Mouse (Mus musculus): ENCODE data around the gene Troap. TPM values are rescaled to one million over a fixed set of nuclear protein-coding genes. Genes with fewer than 3 reads are reported as not detected.

Gene Troap
- total and polyA plus RNA-seq, 3 experiments, result 22.3 to 73.9 (median 58.2) TPM

DNA sequence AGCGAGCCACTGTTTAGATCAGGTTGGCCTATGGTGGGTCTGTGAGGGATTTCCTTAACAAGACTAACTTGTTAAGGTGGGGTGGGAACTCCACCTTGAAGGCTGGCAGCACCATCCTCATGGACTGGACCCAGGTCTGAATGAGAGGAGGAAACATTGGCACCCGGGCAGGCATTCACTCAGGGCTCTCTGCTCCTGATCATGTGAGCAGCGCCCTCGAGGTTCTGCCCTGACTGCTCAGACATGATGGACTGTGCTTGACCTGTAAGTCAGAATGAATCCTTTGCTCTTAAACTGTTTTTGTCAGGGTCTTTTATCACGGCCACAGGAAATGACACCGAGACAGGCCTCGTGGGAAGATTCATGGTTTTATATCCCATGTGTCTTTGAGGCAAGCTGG is 30.9 kb downstream of the Troap start:
- DNase-seq (ENCODE audit: low spot score), result no peak
- TF ChIP-seq GATA2 (IDR thresholded peaks at IDR 0.05; ENCODE audit: borderline replicate concordance, low read depth, low read length) (no peak), TAL1 (conservative IDR thresholded peaks at IDR 0.05; ENCODE audit: low read depth, low read length) (no peak), GATA1 (IDR thresholded peaks at IDR 0.05; ENCODE audit: borderline replicate concordance, low read length) (no peak)
- no peaks in the 10 kb centered on the region for H3K36me3 ChIP-seq (replicated peaks)
- H3K4me3 ChIP-seq (ENCODE audit: low read depth, low read length), result no peak overlapping the region
- H3K9me3 ChIP-seq (replicated peaks), result no peaks in the 10 kb centered on the region
- H3K27me3 ChIP-seq (ENCODE audit: insufficient read depth, low read length), result peaks cover 16% of the 10 kb centered on the region
- H3K4me1 ChIP-seq (ENCODE audit: insufficient read depth, low read depth, low read length), result no peaks in the 10 kb centered on the region
- no peak for ATAC-seq (ENCODE audit: extremely low read depth, insufficient number of reproducible peaks, low FRiP score, poor library complexity, severe bottlenecking)

DNA sequence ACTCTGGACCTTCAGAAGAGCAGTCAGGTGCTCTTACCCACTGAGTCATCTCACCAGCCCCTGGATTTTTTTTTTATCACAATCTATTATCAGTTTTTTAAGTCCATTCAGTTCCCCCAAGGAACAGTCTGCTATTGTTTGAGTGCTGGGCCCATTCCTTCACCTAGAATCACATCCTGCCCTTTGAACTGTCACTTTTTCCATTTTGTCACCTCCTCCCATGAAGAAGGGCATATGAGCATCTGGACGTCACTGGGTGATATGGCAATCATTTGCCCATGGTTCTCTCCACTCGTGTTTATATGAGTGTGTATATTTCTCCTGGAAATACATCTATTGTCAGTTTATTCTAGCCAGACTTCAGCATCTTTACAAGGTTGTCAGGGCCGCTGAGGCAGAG is 33.5 kb downstream of the Troap start:
- no peak for DNase-seq (ENCODE audit: low spot score)
- no peaks in the 10 kb centered on the region for H3K4me1 ChIP-seq (ENCODE audit: insufficient read depth, low read depth, low read length)
- TF ChIP-seq CTCF (IDR thresholded peaks at IDR 0.05; ENCODE audit: low read depth, low read length), result no peak
- TF ChIP-seq GATA2 (IDR thresholded peaks at IDR 0.05; ENCODE audit: borderline replicate concordance, low read depth, low read length), result no peak
- TF ChIP-seq GATA1 (IDR thresholded peaks at IDR 0.05; ENCODE audit: borderline replicate concordance, low read length), result no peak
- TF ChIP-seq TAL1 (conservative IDR thresholded peaks at IDR 0.05; ENCODE audit: low read depth, low read length), result no peak
- TF ChIP-seq POLR2AphosphoS5 (IDR thresholded peaks at IDR 0.05; ENCODE audit: insufficient replicate concordance, low read depth, low read length), result no peak

DNA sequence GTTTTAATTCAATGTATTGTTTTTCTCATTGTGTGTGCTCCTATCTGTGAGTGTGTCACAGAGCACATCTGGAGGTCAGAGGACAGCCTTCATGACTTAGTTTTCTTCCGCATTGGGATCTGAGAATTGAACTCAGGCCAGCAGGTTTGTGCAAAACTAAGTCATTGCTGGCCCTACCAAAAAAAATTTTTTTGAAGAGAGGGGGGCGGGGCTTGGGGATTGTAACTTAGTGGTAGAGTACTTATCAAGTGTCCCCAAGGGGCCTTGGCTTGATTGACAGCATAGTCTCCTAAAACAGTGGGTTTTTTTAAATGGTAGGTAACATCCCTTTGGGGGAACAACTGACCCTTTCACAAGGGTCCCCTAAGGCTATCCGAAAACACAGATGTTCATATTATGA is 36.8 kb downstream of the Troap start:
- Histone ChIP-seq H3K27me3 (ENCODE audit: insufficient read depth, low read length) (0 out of 2 replicates have a peak, but pooled peaks cover 2% of the 10 kb centered on the region), H3K4me1 (ENCODE audit: insufficient read depth, low read depth, low read length) (no peaks in the 10 kb centered on the region), H3K9me3 (replicated peaks) (no peaks in the 10 kb centered on the region), H3K36me3 (replicated peaks) (no peaks in the 10 kb centered on the region), H3K4me3 (ENCODE audit: low read depth, low read length) (no peak overlapping the region)
- DNase-seq (ENCODE audit: low spot score) (no peak), ATAC-seq (ENCODE audit: extremely low read depth, insufficient number of reproducible peaks, low FRiP score, poor library complexity, severe bottlenecking) (no peak)
- TF ChIP-seq GATA2 (IDR thresholded peaks at IDR 0.05; ENCODE audit: borderline replicate concordance, low read depth, low read length), result no peak
- TF ChIP-seq TAL1 (conservative IDR thresholded peaks at IDR 0.05; ENCODE audit: low read depth, low read length), result no peak
- no peak for TF ChIP-seq CTCF (IDR thresholded peaks at IDR 0.05; ENCODE audit: low read depth, low read length)
- no peak for TF ChIP-seq POLR2AphosphoS5 (IDR thresholded peaks at IDR 0.05; ENCODE audit: insufficient replicate concordance, low read depth, low read length)
- no peak for TF ChIP-seq GATA1 (IDR thresholded peaks at IDR 0.05; ENCODE audit: borderline replicate concordance, low read length)

More for the DNA sequence above, 33.5 kb downstream of the Troap start:
- Histone ChIP-seq H3K4me3 (ENCODE audit: low read depth, low read length) (no peak overlapping the region), H3K36me3 (replicated peaks) (no peaks in the 10 kb centered on the region), H3K27me3 (ENCODE audit: insufficient read depth, low read length) (peaks cover 7% of the 10 kb centered on the region), H3K9me3 (replicated peaks) (no peaks in the 10 kb centered on the region)
- ATAC-seq (ENCODE audit: extremely low read depth, insufficient number of reproducible peaks, low FRiP score, poor library complexity, severe bottlenecking), result no peak

DNA sequence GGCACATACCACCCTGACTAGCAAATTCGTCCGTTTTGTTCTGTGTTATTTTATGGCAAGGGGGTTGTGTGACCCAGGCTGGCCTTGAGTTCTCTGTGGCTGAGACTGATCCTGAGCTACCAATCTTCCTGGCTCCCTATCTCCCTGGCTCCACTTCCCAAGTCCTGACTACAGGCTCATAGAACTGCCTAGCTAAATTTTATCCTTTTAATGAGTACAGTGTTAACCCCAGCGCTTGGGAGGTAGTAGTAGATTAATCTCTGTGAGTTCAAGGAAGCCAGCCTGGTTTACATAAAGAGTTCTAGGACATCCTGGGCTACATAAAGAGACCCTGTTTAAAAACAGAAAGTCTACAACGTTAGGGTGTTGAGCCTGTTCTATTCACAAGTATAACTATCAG is 37.4 kb downstream of the Troap start:
- Histone ChIP-seq H3K4me1 (ENCODE audit: insufficient read depth, low read depth, low read length) (no peaks in the 10 kb centered on the region), H3K27me3 (ENCODE audit: insufficient read depth, low read length) (0 out of 2 replicates have a peak, but pooled peaks cover 2% of the 10 kb centered on the region), H3K4me3 (ENCODE audit: low read depth, low read length) (no peak overlapping the region), H3K9me3 (replicated peaks) (no peaks in the 10 kb centered on the region), H3K36me3 (replicated peaks) (no peaks in the 10 kb centered on the region)
- TF ChIP-seq GATA2 (IDR thresholded peaks at IDR 0.05; ENCODE audit: borderline replicate concordance, low read depth, low read length), result no peak
- TF ChIP-seq POLR2AphosphoS5 (IDR thresholded peaks at IDR 0.05; ENCODE audit: insufficient replicate concordance, low read depth, low read length), result no peak
- TF ChIP-seq GATA1 (IDR thresholded peaks at IDR 0.05; ENCODE audit: borderline replicate concordance, low read length), result no peak
- TF ChIP-seq TAL1 (conservative IDR thresholded peaks at IDR 0.05; ENCODE audit: low read depth, low read length), result no peak
- TF ChIP-seq CTCF (IDR thresholded peaks at IDR 0.05; ENCODE audit: low read depth, low read length), result no peak
- no peak for ATAC-seq (ENCODE audit: extremely low read depth, insufficient number of reproducible peaks, low FRiP score, poor library complexity, severe bottlenecking)
- DNase-seq (ENCODE audit: low spot score), result no peak

DNA sequence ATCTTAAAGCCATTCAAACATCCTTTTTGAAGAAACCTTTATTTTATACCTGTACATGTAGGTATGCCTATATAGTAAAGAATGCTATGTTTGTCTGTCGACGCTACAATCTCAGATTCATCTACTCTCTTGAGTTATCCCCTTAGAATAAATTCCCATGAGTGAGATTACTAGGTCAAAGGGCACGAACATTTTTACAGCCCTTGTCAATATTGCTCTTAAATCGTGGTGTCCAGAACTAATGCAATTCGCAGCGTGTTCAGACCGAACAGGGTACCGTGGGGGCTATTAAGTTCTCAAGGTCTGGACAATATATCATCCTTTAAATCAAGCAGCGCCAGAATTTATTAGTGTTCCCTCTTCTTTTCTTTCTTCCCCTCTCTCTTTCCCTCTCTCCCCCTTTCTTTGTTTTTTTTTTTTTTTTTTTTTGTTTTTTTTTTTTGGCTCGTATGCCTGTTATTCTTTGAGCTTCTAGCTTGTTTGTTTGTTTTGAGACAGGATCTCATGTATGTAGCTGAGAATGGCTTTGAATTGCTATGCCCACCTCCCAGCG is 38.5 kb downstream of the Troap start:
- ATAC-seq (ENCODE audit: extremely low read depth, insufficient number of reproducible peaks, low FRiP score, poor library complexity, severe bottlenecking) (no peak), DNase-seq (ENCODE audit: low spot score) (no peak)
- Histone ChIP-seq H3K9me3 (replicated peaks) (no peaks in the 10 kb centered on the region), H3K4me1 (ENCODE audit: insufficient read depth, low read depth, low read length) (no peaks in the 10 kb centered on the region), H3K27me3 (ENCODE audit: insufficient read depth, low read length) (no peaks in the 10 kb centered on the region), H3K36me3 (replicated peaks) (no peaks in the 10 kb centered on the region), H3K4me3 (ENCODE audit: low read depth, low read length) (no peak overlapping the region)
- no peak for TF ChIP-seq TAL1 (conservative IDR thresholded peaks at IDR 0.05; ENCODE audit: low read depth, low read length)
- no peak for TF ChIP-seq CTCF (IDR thresholded peaks at IDR 0.05; ENCODE audit: low read depth, low read length)
- TF ChIP-seq GATA1 (IDR thresholded peaks at IDR 0.05; ENCODE audit: borderline replicate concordance, low read length), result no peak
- TF ChIP-seq POLR2AphosphoS5 (IDR thresholded peaks at IDR 0.05; ENCODE audit: insufficient replicate concordance, low read depth, low read length), result no peak

DNA sequence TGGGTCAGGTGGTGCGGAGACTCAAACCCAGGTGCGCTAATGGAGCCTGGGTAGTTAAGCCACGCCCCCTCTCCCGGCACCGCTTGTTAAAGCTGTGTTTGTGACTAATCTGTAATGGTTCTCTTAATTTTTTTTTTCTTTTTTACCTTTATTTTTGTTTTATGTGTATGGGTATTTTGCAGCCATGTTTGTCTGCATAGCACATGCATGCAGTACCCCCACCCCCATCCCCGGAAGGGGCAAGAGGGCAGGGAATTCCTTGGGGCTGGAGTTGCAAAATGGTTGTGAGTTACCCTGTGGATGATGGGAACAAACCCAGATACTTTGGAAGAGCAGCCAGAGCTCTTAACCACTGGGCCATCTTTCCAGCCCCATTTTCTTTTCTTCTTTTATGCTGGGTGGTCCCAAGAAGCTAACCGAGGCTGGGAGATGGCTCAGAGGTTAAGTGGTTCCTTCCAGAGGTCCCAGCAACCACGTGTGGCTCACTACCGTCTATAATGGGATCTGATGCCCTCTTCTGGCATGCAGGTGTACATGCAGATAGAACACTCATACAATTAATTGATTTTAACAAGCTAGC is 39.1 kb downstream of the Troap start:
- H3K4me3 ChIP-seq (ENCODE audit: low read depth, low read length), result no peak overlapping the region
- no peak for DNase-seq (ENCODE audit: low spot score)
- ATAC-seq (ENCODE audit: extremely low read depth, insufficient number of reproducible peaks, low FRiP score, poor library complexity, severe bottlenecking), result no peak

More for the DNA sequence above, 39.1 kb downstream of the Troap start:
- TF ChIP-seq TAL1 (conservative IDR thresholded peaks at IDR 0.05; ENCODE audit: low read depth, low read length) (no peak), CTCF (IDR thresholded peaks at IDR 0.05; ENCODE audit: low read depth, low read length) (no peak), GATA2 (IDR thresholded peaks at IDR 0.05; ENCODE audit: borderline replicate concordance, low read depth, low read length) (no peak), GATA1 (IDR thresholded peaks at IDR 0.05; ENCODE audit: borderline replicate concordance, low read length) (no peak), POLR2AphosphoS5 (IDR thresholded peaks at IDR 0.05; ENCODE audit: insufficient replicate concordance, low read depth, low read length) (no peak)
- H3K4me1 ChIP-seq (ENCODE audit: insufficient read depth, low read depth, low read length), result no peaks in the 10 kb centered on the region
- no peaks in the 10 kb centered on the region for H3K36me3 ChIP-seq (replicated peaks)
- 0 out of 2 replicates have a peak, but pooled peaks cover 3% of the 10 kb centered on the region for H3K27me3 ChIP-seq (ENCODE audit: insufficient read depth, low read length)
- no peaks in the 10 kb centered on the region for H3K9me3 ChIP-seq (replicated peaks)
